Mouse (Mus musculus): ENCODE measurements at regions not wholly inside any gene's neighbourhood (a gene's known extent, or its start where the extent isn't known, plus 50 kb on each side); places are given as distances from the start of the nearest gene placed in this dataset.
A peak's percentile ranks its signal among the peaks of the same experiment; 100 is the strongest.

DNA sequence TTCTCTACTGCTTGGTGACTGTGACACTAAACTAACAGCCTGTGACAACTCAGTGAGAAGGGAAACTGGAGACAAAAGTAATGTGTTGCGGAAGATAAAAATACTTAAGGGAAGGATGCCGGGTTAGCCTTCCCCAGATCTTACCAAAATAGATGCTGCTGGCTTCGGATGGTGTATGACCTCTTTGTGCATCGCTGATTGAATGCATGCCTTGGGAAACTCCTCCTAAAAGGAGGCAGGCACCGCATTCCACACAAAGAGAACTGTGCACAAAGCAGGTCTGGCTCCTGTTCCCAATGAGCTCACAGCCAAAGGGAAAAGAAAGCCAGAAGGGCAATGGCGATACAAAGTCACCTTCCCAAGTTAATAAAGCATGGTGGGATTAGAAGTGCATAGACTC lies 144.9 kb upstream of the Hnrnpa3 start:
- no peak for DNase-seq

DNA sequence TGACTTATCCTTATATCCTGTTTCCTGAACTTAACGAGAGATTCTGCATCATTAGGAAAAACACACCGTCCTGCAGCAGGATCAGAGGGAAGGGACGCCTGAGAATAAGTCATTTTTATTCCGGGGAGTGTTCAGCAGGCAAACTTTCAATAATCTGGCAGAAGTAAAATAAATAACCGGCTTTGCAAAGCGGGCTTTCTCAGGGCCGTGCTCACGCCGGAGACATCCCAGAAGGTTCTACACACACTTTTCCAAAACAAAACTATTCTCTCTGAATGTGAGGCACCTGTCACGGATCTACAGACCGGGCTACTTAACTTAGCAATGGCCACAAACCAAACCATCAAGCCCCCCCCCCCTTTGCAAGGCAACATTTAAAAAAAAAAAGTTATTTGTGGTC lies 142.8 kb upstream of the Hnrnpa3 start:
- DNase-seq, result no peak

- no peak for DNase-seq
These were observed 142.0 kb upstream of the Hnrnpa3 start for GRCm38 (mm10) chr2:75517096-75517495.

- DNase-seq, result no peak
These were observed 140.5 kb upstream of the Hnrnpa3 start for GRCm38 (mm10) chr2:75518607-75519006.

DNA sequence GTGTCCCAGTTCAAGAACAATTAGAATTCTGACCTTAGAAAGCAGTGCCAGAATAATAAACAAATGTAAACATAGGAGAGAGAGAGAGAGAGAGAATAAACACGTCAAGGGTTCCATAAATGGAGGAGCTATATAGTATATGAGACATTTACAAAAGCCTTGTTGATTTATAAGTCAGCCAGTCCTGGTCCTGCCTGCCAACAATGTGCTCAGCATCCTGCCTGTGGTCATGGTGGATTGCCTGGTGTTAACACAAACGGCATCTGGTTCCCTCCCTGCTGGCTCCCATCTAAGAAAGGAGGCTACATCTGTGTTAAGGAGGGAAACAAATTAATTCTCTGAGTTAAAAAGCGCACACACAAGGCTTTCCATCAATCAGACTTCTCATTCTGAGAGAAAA lies 133.5 kb upstream of the Hnrnpa3 start:
- DNase-seq, result no peak

DNA sequence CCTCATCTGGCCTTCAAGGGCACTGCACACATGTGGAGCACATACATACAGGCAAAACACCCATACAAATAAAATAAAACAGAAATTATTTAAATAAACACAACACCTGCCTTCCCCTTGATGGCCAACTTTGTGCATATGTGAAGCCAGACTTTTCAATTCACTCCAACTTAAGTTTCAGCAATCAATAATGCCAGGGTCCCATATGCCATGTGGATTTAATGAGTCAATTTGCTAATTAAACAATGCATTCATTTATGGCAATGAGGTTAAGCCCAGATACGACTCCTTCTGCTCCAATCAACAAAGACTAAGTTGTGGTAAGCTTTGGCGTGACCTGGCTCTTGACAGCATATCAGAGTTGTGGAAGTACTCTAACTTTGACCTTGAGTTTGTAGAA lies 130.4 kb upstream of the Hnrnpa3 start:
- no peak for DNase-seq

- DNase-seq, result no peak
These were observed 120.9 kb upstream of the Hnrnpa3 start for GRCm38 (mm10) chr2:75538114-75538513.

DNA sequence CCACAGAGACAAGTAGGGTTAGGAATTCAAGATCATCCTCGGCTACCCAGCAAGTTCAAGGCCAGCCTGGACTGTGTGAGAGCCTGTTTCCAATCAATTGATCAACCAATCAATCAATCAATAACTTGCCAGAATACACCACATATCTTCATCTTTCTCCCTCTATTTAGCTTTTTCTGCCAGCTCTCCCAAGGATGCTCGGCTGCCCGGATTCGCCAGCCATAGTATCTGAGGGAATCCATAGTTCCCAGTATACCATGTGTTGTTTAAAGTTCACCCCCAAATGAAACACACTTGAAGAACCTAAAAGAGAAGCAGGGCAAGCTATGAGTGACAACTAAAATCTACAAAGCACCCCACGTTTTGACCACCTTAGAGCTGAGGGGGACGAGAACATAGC lies 119.3 kb upstream of the Hnrnpa3 start:
- no peak for DNase-seq

- no peak for DNase-seq
These were observed 116.7 kb upstream of the Hnrnpa3 start for GRCm38 (mm10) chr2:75542331-75542730.

DNA sequence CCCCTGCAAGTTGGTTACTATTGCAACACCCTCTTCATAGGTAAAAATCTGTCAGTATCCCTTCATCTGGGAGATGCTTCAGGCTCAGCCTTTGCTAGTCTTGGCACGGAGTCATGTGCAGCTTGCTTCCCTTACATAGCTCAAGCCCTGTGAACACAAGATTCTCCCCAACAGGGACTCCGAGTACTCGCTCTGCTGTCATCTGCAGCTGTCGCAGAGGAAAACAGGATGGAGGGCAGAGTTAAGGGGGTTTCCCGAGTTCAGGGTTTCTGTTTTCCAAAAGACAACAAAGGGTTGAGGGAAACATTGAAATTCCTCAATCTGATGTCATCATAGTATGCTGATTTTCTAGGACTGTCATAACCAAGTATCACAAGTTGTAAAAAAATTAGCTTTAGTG lies 116.3 kb upstream of the Hnrnpa3 start:
- DNase-seq, result peak; percentile 11

DNA sequence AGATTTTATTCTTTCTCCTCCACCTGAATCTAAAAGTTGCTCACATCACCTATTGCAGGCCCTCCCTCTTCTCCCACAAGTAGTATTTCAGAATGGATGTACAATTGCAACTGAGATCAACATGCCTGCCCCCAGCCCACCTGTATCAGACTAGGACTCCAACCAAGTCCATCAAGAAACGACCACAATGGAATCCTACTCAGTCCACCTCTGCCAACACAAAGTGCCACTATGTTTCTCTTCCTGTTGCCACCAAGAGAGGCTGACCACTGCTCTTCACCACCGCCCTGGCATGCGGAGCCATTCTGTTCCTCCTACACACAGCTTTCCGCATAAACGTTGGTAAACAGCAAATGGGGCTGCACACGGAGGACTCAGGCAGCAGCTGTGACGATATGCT lies 113.1 kb upstream of the Hnrnpa3 start:
- DNase-seq, result no peak

GRCm38 (mm10) chr2:75555676-75556075 lies 103.4 kb upstream of the Hnrnpa3 start:
- no peak for DNase-seq

DNA sequence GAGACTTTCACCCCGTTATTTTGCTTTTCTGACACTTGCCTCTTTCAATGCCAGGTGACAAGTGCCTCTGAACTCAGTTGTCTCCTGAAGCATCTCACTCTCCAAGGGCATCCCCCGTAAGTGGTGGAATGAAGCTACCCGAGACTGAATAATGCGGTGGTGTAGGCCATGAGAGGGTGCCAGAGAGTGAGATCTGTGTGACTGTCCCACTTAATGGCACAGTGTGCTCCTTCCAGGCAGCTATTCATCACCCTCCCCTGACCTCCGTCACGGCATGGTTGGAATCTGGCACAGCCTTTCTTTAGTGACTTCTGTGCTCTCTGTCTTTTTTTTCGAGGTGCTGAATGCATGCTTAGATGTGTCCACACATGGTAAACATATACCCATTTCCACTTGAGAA lies 102.3 kb upstream of the Hnrnpa3 start:
- no peak for DNase-seq

DNA sequence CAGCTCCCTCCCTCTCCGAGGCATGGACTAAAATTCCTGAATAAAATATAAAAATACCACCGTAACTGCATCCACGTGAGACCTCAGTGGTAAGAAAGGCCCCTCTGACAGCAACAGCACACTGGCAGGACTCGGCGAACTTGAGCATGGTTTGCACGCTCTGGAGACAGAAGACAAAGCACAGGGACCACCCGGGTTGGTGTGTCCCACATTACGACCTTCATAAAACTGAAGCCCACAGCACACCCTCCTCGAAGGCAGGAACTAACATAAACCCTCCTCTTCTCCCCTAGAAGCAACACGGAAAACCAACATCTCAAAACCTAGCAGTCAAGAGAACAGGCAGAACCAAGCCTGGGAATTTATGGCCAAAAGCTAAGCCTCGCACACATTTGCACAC lies 101.7 kb upstream of the Hnrnpa3 start:
- no peak for DNase-seq

DNA sequence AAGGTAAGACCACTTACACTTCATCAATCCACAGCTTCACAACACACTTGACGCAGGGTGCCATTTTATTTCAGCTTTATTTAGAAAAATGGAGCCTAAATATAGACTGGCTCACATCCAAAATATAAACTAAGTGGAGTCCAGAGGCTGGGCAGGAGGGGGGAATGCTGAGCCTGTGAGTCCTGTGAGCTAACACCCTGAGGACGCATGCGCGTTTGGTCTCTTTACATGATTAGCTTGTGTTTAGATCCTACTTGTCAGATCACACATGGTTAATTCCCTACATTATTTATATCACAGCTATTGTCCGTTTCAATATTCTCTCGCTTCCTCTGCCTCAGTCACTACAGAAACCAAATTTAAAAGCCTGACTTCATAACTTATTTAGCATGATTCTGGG lies 99.1 kb upstream of the Hnrnpa3 start:
- DNase-seq, result peak; percentile 11

DNA sequence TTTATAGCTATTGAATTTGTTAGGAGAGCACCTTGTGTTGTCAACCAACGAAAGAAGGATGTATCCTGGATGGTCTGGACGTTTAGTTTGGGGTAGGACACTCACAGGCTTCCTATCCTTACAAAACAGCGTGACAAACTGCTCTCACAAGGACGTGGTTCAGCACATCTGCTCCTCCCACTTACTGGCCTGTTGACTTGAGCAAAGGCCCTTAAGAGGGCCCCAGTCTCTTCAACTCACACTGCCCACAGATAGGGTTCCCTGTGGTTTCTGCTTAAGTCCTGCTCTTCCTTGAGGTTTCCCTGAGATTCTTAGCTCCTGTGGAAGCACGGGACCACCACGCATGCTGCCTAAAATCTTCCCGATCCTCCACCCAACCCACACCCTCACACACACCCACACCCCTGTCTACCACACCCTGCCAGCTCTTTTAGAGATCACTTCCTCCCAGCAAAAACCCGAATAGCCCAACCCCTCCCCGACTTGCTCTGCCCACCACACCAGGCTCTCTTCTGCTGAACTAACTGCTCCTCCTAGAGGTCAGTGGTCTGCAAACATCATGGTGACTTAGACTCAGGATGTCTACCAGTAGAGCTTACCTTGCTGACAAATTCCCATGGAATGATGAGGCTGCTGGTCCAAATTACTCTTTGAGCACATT lies 95.7 kb upstream of the Hnrnpa3 start:
- DNase-seq, result peak; percentile 10

GRCm38 (mm10) chr2:75564809-75565208 lies 94.3 kb upstream of the Hnrnpa3 start:
- no peak for DNase-seq

DNA sequence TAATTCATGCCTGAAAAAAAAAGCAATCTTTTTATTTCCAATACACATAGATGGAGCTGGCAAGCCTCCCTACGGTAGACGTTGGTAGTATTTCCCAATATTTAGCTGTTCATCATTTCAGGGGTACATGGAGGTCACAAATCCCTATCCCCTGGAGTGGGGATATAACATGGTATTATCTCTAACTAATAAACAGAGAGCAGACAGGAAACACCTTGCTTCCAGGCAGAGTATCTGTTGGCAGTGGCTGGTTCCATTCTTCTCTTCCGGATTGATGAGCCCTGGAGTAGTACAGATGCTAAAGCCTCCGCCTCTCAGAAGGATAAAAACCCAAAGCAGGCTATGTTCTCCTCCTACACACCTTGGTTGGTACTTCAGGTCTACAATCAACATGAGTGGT lies 91.9 kb upstream of the Hnrnpa3 start:
- no peak for DNase-seq

GRCm38 (mm10) chr2:75569756-75570155 lies 89.3 kb upstream of the Hnrnpa3 start:
- no peak for DNase-seq

GRCm38 (mm10) chr2:75570246-75570645 lies 88.8 kb upstream of the Hnrnpa3 start:
- no peak for DNase-seq

DNA sequence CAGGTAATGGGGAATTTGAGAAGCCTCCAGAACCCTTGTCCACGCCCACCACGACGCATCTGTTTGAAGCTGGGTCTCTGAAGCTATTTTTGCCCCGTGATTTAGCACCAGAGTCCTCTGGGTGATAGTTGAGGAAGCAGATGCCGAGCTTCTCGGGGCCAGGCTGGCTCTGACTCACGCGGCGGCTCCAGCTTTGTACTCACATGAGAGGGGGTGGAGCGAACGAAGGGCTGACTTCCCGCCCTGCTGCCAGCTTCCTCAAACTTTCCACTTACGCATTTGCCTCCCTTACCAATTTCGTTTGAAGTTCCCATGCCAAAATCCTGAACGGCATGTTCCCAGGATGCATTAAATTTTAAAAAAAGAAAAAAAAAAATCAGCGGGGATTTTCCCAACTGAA lies 74.1 kb upstream of the Hnrnpa3 start:
- peak; percentile 84 for DNase-seq

- DNase-seq, result peak; percentile 72
These were observed 70.5 kb upstream of the Hnrnpa3 start for GRCm38 (mm10) chr2:75588572-75588971.

- no peak for DNase-seq
These were observed 69.6 kb upstream of the Hnrnpa3 start for GRCm38 (mm10) chr2:75589452-75589851.

- DNase-seq, result peak; percentile 94
These were observed 68.9 kb upstream of the Hnrnpa3 start for GRCm38 (mm10) chr2:75590175-75590574.

- no peak for DNase-seq
These were observed 58.5 kb upstream of the Hnrnpa3 start for GRCm38 (mm10) chr2:75600511-75600910.

Measured in heart, postnatal 4 days (tissue).